Mouse (Mus musculus) C2C12 (cell line): ENCODE measurements at regions not wholly inside any gene's neighbourhood (a gene's known extent, or its start where the extent isn't known, plus 50 kb on each side); places are given as distances from the start of the nearest gene placed in this dataset.

ENCODE experiments used
- CTCF ChIP-seq: IDR thresholded peaks from one replicate; pipeline ENCODE4 v1.5.1; 2011; ENCODE audit not compliant: control insufficient read depth, insufficient read depth, insufficient read length
- MAX ChIP-seq: IDR thresholded peaks from one replicate; pipeline ENCODE4 v1.6.1; 2011; ENCODE audit warnings: mild to moderate bottlenecking, control low read depth

DNA sequence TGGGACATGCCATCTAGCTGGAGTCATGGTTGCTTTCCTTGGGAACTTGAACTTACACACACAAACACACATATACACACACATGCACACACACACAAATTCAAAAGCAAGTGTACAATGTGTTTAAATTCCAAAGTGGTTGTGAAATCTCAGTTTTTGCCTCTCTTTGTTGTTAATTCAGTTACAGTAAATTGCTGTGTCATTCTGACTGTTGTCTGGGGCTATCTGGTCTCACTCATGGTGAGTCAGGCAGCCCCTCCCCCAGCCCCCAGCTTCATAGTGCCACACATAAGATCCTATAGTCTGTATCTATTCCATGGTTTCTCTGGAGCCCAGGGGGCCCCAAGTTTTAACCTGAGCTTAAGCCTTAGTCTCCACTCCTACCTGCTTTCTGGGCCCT is 448.4 kb upstream of the Sall1 start:
- TF ChIP-seq CTCF = no peak
- no peak for TF ChIP-seq MAX
